Mouse (Mus musculus): ENCODE data around the gene Wfs1. TPM values are rescaled to one million over a fixed set of nuclear protein-coding genes. Genes with fewer than 3 reads are reported as not detected.

The Wfs1 gene
- total and polyA plus RNA-seq, 3 experiments = 0.56 to 2.5 (median 1.8) TPM

Other genes starting within 250 kb of the Wfs1 start
- 20.9 and 23.9 TPM in 2 replicates for gene Bloc1s4, start 240.6 kb downstream of the Wfs1 start, total RNA-seq (2012; rRNA removed)
- gene Bloc1s4, start 240.6 kb downstream of the Wfs1 start, total RNA-seq (2014; rRNA removed) = 23.3 and 24.6 TPM in 2 replicates
- gene Bloc1s4, start 240.6 kb downstream of the Wfs1 start, polyA plus RNA-seq (2012; ENCODE audit: insufficient read length, low read depth) = 21.2 and 22.9 TPM in 2 replicates
- 211 and 234 TPM in 2 replicates for gene Mrfap1, start 192.4 kb downstream of the Wfs1 start, total RNA-seq (2012; rRNA removed)
- gene Mrfap1, start 192.4 kb downstream of the Wfs1 start, total RNA-seq (2014; rRNA removed) = 307 and 312 TPM in 2 replicates
- gene Mrfap1, start 192.4 kb downstream of the Wfs1 start, polyA plus RNA-seq (2012; ENCODE audit: insufficient read length, low read depth) = 317 and 357 TPM in 2 replicates
- gene Man2b2, start 158.6 kb downstream of the Wfs1 start, total RNA-seq (2012; rRNA removed) = 17.2 and 29.9 TPM in 2 replicates
- 9.1 and 11.9 TPM in 2 replicates for gene Man2b2, start 158.6 kb downstream of the Wfs1 start, total RNA-seq (2014; rRNA removed)
- 34.5 and 39.4 TPM in 2 replicates for gene Man2b2, start 158.6 kb downstream of the Wfs1 start, polyA plus RNA-seq (2012; ENCODE audit: insufficient read length, low read depth)
- 0.13 and 0.21 TPM in 2 replicates for gene Ppp2r2c, start 120.7 kb downstream of the Wfs1 start, total RNA-seq (2012; rRNA removed)
- not detected in 2 replicates for gene Ppp2r2c, start 120.7 kb downstream of the Wfs1 start, total RNA-seq (2014; rRNA removed)
- 0.07 TPM in 1 of 2 replicates, not detected in the other for gene Ppp2r2c, start 120.7 kb downstream of the Wfs1 start, polyA plus RNA-seq (2012; ENCODE audit: insufficient read length, low read depth)
- gene Gm1043, start 96.2 kb upstream of the Wfs1 start, total RNA-seq (2012; rRNA removed) = not detected in 2 replicates
- gene Gm1043, start 96.2 kb upstream of the Wfs1 start, total RNA-seq (2014; rRNA removed) = not detected in 2 replicates
- not detected in 2 replicates for gene Gm1043, start 96.2 kb upstream of the Wfs1 start, polyA plus RNA-seq (2012; ENCODE audit: insufficient read length, low read depth)